Mouse (Mus musculus) liver, embryonic 14.5 days (tissue): ENCODE data around the gene Fdx1. TPM values are rescaled to one million over a fixed set of nuclear protein-coding genes. Genes with fewer than 3 reads are reported as not detected.
A peak's percentile ranks its signal among the peaks of the same experiment; 100 is the strongest.

Source experiments
- ATAC-seq: fragments of 200-750 bp; cut with Nextera tagmentation; 2 replicates; pipeline ENCODE4 v1.8.0; 2017; ENCODE audit warnings: moderate number of reproducible peaks, mild to moderate bottlenecking, moderate library complexity; ENCODE audit not compliant: insufficient read depth
- DNase-seq, 3 experiments: peaks; one replicate each; pipeline ENCODE4 v3.0.0-alpha.2; 2012 to 2013; ENCODE audit warnings: low read depth in 3 of 3, low spot score in 3 of 3
- H3K27ac ChIP-seq: fragments of 300-500 bp; sonication (generic); 2 replicates; pipeline ENCODE4 v1.5.1; 2014; ENCODE audit warnings: moderate library complexity, mild to moderate bottlenecking, control low read depth, inconsistent platforms
- H3K27me3 ChIP-seq: fragments of 300-500 bp; sonication (generic); 2 replicates; pipeline ENCODE4 v1.6.1; 2014; ENCODE audit warnings: mild to moderate bottlenecking, low read length, moderate library complexity; ENCODE audit not compliant: control insufficient read depth, insufficient read depth
- H3K36me3 ChIP-seq: fragments of 300-500 bp; sonication (generic); replicated peaks from 2 replicates; pipeline ENCODE4 v1.6.1; 2014; ENCODE audit warnings: low read depth; ENCODE audit not compliant: control insufficient read depth, insufficient read depth
- H3K4me1 ChIP-seq, 2 experiments: fragments of 200-500 bp in 1 of 2; fragments of 300-500 bp in 1 of 2; sonication (generic) in 1 of 2; replicated peaks; 2 replicates each; pipeline ENCODE4 v1.6.1; 2012 to 2014; ENCODE audit warnings: antibody characterized with exemption in 1 of 2, inconsistent platforms in 1 of 2, low read length in 1 of 2; ENCODE audit not compliant: control insufficient read depth in 2 of 2, insufficient read depth in 2 of 2
- H3K4me2 ChIP-seq: fragments of 300-500 bp; sonication (generic); 2 replicates; pipeline ENCODE4 v1.6.1; 2014; ENCODE audit warnings: low read depth, mild to moderate bottlenecking, control low read depth, moderate library complexity
- H3K4me3 ChIP-seq, 2 experiments: fragments of 200-500 bp in 1 of 2; fragments of 300-500 bp in 1 of 2; sonication (generic) in 1 of 2; 2 replicates each; pipeline ENCODE4 v1.5.1; 2012 to 2014; ENCODE audit warnings: low read depth in 2 of 2, low read length in 2 of 2, mild to moderate bottlenecking in 2 of 2, control low read depth in 1 of 2, inconsistent platforms in 1 of 2, moderate library complexity in 1 of 2; ENCODE audit not compliant: insufficient read depth in 1 of 2
- H3K9ac ChIP-seq: fragments of 300-500 bp; sonication (generic); replicated peaks from 2 replicates; pipeline ENCODE4 v1.6.1; 2014; ENCODE audit warnings: mild to moderate bottlenecking, control low read depth, moderate library complexity
- H3K9me3 ChIP-seq: fragments of 300-500 bp; sonication (generic); 2 replicates; pipeline ENCODE4 v1.6.1; 2016; ENCODE audit warnings: low read length, mixed read lengths; ENCODE audit not compliant: control insufficient read depth
- CTCF ChIP-seq: IDR thresholded peaks from 2 replicates; pipeline ENCODE4 v1.5.1; 2016; ENCODE audit warnings: antibody characterized with exemption, low read depth, control low read depth
- EP300 ChIP-seq: IDR thresholded peaks from 2 replicates; pipeline ENCODE4 v1.6.1; 2016; ENCODE audit warnings: antibody characterized with exemption, low read depth
- WGBS: fragments of 180-500 bp; shearing (Covaris S2); extraction: QIAGEN DNeasy Blood & Tissue Kit; methylation state at CpG from one replicate; pipeline ENCODE4 v1.1.7; 2014; ENCODE audit not compliant: insufficient replicate concordance; 5-methylcytosine and 5-hydroxymethylcytosine counted together
- polyA plus RNA-seq, 2 experiments: library from polyadenylated mRNA; depleted of rRNA in 1 of 2; stranded (reverse) in 1 of 2; unstranded in 1 of 2; fragments of >200 nt; fragmentation: Nextera tagmentation in 1 of 2; extraction: Ambion mirVana in 1 of 2; gene quantifications; 2 replicates each; pipeline versions ENCODE4 v1.2.1 to v1.2.3; 2012 to 2014

Gene Fdx1
- polyA plus RNA-seq, 2 experiments: 12.0 to 36.4 TPM

DNA sequence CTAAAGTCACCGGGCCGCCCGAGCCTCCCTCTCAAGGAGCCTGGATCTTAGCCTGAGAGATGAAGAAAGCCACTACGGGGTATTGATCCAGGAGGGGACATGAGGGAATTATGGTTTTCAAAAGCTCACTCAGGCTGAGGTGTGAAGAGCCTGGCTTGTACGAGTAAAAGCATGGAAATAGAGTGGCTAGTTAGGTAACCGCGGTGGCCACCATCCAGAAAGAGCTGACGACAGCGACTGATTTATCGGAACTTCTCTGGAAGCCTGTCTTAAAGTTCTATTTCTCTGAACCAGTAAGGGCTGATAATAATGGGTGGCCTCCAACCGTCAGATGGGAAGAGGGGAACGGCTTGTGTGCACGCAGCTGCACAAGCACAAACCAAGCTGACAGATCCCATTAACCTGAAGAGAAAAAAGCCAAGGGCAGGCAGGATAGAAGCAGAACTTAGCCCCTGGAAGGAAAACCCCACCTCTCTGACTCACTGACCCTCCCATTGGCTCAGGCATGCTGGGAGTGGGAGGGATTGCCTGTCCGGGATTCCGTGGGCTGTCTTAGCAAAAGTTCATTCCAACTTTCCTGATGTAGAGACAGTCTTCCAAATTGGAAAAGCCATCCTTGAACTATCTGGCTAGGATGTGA, 48.8 kb downstream of the Fdx1 start:
- no peak for DNase-seq
- H3K4me1 ChIP-seq: no peaks in the 10 kb centered on the region

GRCm38 (mm10) chr9:51908838-51909237, 54.5 kb downstream of the Fdx1 start:
- no peak for ATAC-seq
- TF ChIP-seq EP300: no peak
- peak; percentile 79 for TF ChIP-seq CTCF

More for the DNA sequence above, 48.8 kb downstream of the Fdx1 start:
- H3K27ac ChIP-seq: no peak overlapping the region
- H3K9me3 ChIP-seq: no peaks in the 10 kb centered on the region
- WGBS: 69% methylated on average over 15 of the region's 15 CpGs
- TF ChIP-seq EP300: no peak
- no peak for TF ChIP-seq CTCF
- H3K4me2 ChIP-seq: no peak overlapping the region
- H3K4me3 ChIP-seq: no peak overlapping the region
- H3K9ac ChIP-seq: no peak overlapping the region
- no peak for ATAC-seq
- no peaks in the 10 kb centered on the region for H3K36me3 ChIP-seq
- no peaks in the 10 kb centered on the region for H3K27me3 ChIP-seq

DNA sequence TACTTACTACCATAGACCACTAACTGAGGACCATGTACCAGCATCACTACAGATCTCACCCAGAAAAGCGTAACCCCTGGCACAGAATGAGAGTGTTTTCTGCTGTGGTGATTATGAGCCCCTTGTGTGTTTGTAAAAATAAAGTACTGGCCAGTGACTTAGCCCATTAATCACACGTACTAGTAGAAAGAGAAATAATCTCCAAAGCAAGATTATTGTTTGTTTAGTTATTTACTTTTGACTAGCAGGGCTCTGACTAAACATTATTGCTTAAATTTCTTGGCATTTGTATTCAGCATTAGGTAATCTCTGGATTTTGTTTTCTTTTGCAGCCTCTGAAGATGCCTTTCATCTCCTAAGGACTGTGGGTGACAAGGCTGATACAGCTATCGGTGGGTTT, 55.1 kb downstream of the Fdx1 start:
- 58% methylated on average over 3 of the region's 3 CpGs for WGBS
- DNase-seq (no peak), ATAC-seq (no peak)
- no peaks in the 10 kb centered on the region for H3K4me1 ChIP-seq
- no peak overlapping the region for H3K4me2 ChIP-seq
- no peaks in the 10 kb centered on the region for H3K36me3 ChIP-seq
- no peak overlapping the region for H3K9ac ChIP-seq
- no peaks in the 10 kb centered on the region for H3K9me3 ChIP-seq
- TF ChIP-seq CTCF: no peak
- no peak for TF ChIP-seq EP300
- H3K27me3 ChIP-seq: no peaks in the 10 kb centered on the region
- H3K4me3 ChIP-seq: no peak overlapping the region
- no peak overlapping the region for H3K27ac ChIP-seq

More at GRCm38 (mm10) chr9:51908838-51909237, 54.5 kb downstream of the Fdx1 start:
- no peaks in the 10 kb centered on the region for H3K9me3 ChIP-seq
- no peaks in the 10 kb centered on the region for H3K27me3 ChIP-seq
- no peak overlapping the region for H3K4me2 ChIP-seq
- peak; percentile 24 to 33 (median 26) for DNase-seq
- no peak overlapping the region for H3K4me3 ChIP-seq
- no peaks in the 10 kb centered on the region for H3K4me1 ChIP-seq
- WGBS: 2% methylated on average over 2 of the region's 2 CpGs
- H3K27ac ChIP-seq: no peak overlapping the region
- H3K9ac ChIP-seq: no peak overlapping the region
- no peaks in the 10 kb centered on the region for H3K36me3 ChIP-seq

DNA sequence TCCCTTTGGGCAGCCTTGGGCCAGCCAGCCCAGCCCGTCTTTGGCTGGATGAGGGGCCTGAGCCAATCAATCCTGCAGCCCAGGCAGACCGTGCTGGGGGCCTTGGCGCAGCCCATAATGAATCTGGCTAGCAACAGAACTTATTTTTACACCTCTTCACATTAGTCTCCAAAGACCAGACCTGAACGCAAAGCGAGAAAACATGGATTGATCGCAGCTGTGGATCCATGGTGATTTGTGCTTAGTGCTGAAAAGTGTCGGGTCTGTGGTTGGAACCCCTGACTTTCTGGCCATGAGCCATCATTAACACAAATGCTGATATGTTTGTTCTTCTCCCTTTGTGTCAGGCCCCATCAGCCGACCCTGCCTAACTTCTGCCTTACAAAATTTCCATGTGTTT, 56.4 kb downstream of the Fdx1 start:
- DNase-seq: no peak
- H3K4me2 ChIP-seq: no peak overlapping the region
- no peak overlapping the region for H3K4me3 ChIP-seq

More for the DNA sequence above, 56.4 kb downstream of the Fdx1 start:
- 63% methylated on average over 8 of the region's 8 CpGs for WGBS
- ATAC-seq: no peak
- Histone ChIP-seq H3K9ac (no peak overlapping the region), H3K27me3 (no peaks in the 10 kb centered on the region), H3K9me3 (no peaks in the 10 kb centered on the region), H3K27ac (no peak overlapping the region), H3K36me3 (no peaks in the 10 kb centered on the region), H3K4me1 (no peaks in the 10 kb centered on the region)
- TF ChIP-seq EP300 (no peak), CTCF (no peak)

Other genes starting within 250 kb of the Fdx1 start
- gene Arhgap20, start 198.2 kb downstream of the Fdx1 start, polyA plus RNA-seq (2012; rRNA removed): 0.02 and 0.04 TPM in 2 replicates
- gene Arhgap20, start 198.2 kb downstream of the Fdx1 start, polyA plus RNA-seq (2014; fragmentation: Nextera tagmentation; extraction: Ambion mirVana): 0.03 TPM in 1 of 2 replicates, not detected in the other
- 18.2 and 28.0 TPM in 2 replicates for gene Rdx, start 83.6 kb upstream of the Fdx1 start, polyA plus RNA-seq (2012; rRNA removed)
- gene Rdx, start 83.6 kb upstream of the Fdx1 start, polyA plus RNA-seq (2014; fragmentation: Nextera tagmentation; extraction: Ambion mirVana): 69.6 and 72.5 TPM in 2 replicates
- 0.29 and 0.38 TPM in 2 replicates for gene Zc3h12c, start 205.0 kb upstream of the Fdx1 start, polyA plus RNA-seq (2012; rRNA removed)
- 0.53 and 0.61 TPM in 2 replicates for gene Zc3h12c, start 205.0 kb upstream of the Fdx1 start, polyA plus RNA-seq (2014; fragmentation: Nextera tagmentation; extraction: Ambion mirVana)